Mouse (Mus musculus) kidney, embryonic 16.5 days (tissue): ENCODE results near the gene Herc2. TPM values are rescaled to one million over a fixed set of nuclear protein-coding genes. Genes with fewer than 3 reads are reported as not detected.
A peak's percentile ranks its signal among the peaks of the same experiment; 100 is the strongest.

ENCODE experiments used
- ATAC-seq: fragments of 200-750 bp; cut with Nextera tagmentation; 2 replicates; pipeline ENCODE4 v1.8.0; 2017; ENCODE audit warnings: moderate TSS enrichment; ENCODE audit not compliant: low FRiP score, low TSS enrichment
- H3K27ac ChIP-seq: fragments of 300-500 bp; sonication (generic); 2 replicates; pipeline ENCODE4 v1.5.1; 2014; ENCODE audit warnings: low read length
- H3K27me3 ChIP-seq: fragments of 300-500 bp; sonication (generic); 2 replicates; pipeline ENCODE4 v1.6.1; 2014; ENCODE audit warnings: low read length, control low read depth, mixed read lengths; ENCODE audit not compliant: insufficient read depth
- H3K36me3 ChIP-seq: fragments of 300-500 bp; sonication (generic); 2 replicates; pipeline ENCODE4 v1.6.1; 2014; ENCODE audit warnings: low read length, control low read depth, mixed read lengths; ENCODE audit not compliant: insufficient read depth
- H3K4me1 ChIP-seq: fragments of 300-500 bp; sonication (generic); 2 replicates; pipeline ENCODE4 v1.6.1; 2014; ENCODE audit warnings: low read length, control low read depth, mixed read lengths; ENCODE audit not compliant: insufficient read depth
- H3K4me2 ChIP-seq: fragments of 300-500 bp; sonication (generic); replicated peaks from 2 replicates; pipeline ENCODE4 v1.6.1; 2014; ENCODE audit warnings: low read depth, low read length
- H3K4me3 ChIP-seq: fragments of 300-500 bp; sonication (generic); 2 replicates; pipeline ENCODE4 v1.5.1; 2014; ENCODE audit warnings: mild to moderate bottlenecking, low read length
- H3K9ac ChIP-seq: fragments of 300-500 bp; sonication (generic); replicated peaks from 2 replicates; pipeline ENCODE4 v1.6.1; 2014; ENCODE audit warnings: low read length
- H3K9me3 ChIP-seq: fragments of 300-500 bp; sonication (generic); 2 replicates; pipeline ENCODE4 v1.6.1; 2016; ENCODE audit warnings: low read length, control low read depth
- WGBS: fragments of 180-500 bp; shearing (Covaris S2); extraction: QIAGEN DNeasy Blood & Tissue Kit; methylation state at CpG from one replicate; pipeline ENCODE4 v1.1.7; 2014; 5-methylcytosine and 5-hydroxymethylcytosine counted together
- polyA plus RNA-seq: library from polyadenylated mRNA; unstranded; fragments of >200 nt; fragmentation: Nextera tagmentation; extraction: Ambion mirVana; gene quantifications from 2 replicates; pipeline ENCODE4 v1.2.1, GENCODE M21; 2015

Gene Herc2
- polyA plus RNA-seq, 1 experiment from 2014 or later: 19.2 TPM

- 88% methylated on average over 7 of the region's 7 CpGs for WGBS
- Histone ChIP-seq H3K9ac (no peak overlapping the region), H3K4me2 (no peak overlapping the region), H3K4me3 (no peak overlapping the region), H3K27ac (no peak overlapping the region), H3K4me1 (no peaks in the 10 kb centered on the region), H3K27me3 (no peaks in the 10 kb centered on the region), H3K9me3 (no peaks in the 10 kb centered on the region), H3K36me3 (peaks cover 10% of the 10 kb centered on the region)
- no peak for ATAC-seq
Observed at GRCm38 (mm10) chr7:56120968-56121367, 71.0 kb downstream of the Herc2 start.

DNA sequence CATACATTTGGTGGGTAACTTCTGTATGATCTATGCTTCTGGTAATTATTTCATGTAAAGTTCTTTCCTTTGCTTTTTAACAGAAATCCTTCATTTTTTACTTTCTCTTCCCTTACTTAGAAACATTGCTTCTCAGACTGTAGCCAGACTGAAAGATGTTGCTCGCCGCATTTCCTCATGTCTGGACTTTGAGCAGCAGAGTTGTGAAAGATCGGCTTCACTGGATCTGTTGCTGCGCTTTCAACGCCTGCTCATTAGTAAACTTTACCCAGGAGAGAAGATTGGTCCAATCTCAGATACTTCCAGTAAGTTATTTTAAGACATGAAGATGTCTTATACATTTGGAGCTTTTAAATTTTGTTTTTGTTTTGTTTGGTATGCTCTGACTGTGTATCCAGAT, 71.4 kb downstream of the Herc2 start:
- no peak overlapping the region for H3K9ac ChIP-seq
- H3K36me3 ChIP-seq: peaks cover 7% of the 10 kb centered on the region
- H3K9me3 ChIP-seq: no peaks in the 10 kb centered on the region
- H3K4me3 ChIP-seq: no peak overlapping the region
- H3K27me3 ChIP-seq: no peaks in the 10 kb centered on the region
- H3K4me2 ChIP-seq: no peak overlapping the region
- no peaks in the 10 kb centered on the region for H3K4me1 ChIP-seq
- ATAC-seq: no peak
- no peak overlapping the region for H3K27ac ChIP-seq
- WGBS: 95% methylated on average over 5 of the region's 5 CpGs

DNA sequence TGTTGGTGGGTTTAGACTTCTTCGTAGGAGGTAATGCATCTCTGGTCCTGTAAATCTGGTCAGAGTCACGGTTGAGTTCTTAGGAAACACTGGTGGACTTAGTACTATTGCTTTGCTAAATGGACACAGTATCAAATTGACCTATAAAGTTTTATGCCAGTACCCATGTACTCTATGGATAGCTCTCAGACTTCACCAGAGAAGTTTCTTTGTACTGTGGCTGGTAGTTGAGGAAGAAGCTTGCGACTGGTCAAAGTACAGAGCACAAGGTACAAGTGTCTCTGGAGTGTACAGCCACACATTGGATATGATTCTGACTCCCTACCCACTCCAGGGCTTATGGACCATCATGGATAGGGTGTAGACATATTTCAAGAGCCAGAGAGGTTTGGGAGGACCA, 78.1 kb downstream of the Herc2 start:
- Histone ChIP-seq H3K9me3 (no peaks in the 10 kb centered on the region), H3K27me3 (no peaks in the 10 kb centered on the region), H3K36me3 (peaks cover 15% of the 10 kb centered on the region), H3K4me2 (no peak overlapping the region), H3K4me3 (no peak overlapping the region), H3K4me1 (no peaks in the 10 kb centered on the region), H3K27ac (no peak overlapping the region), H3K9ac (no peak overlapping the region)
- whole genome bisulfite sequencing: 92% methylated on average over 3 of the region's 3 CpGs
- peak; percentile 31; the same call in 1 of the 2 replicates for ATAC-seq

GRCm38 (mm10) chr7:56129577-56129976, 79.6 kb downstream of the Herc2 start:
- no peak for ATAC-seq
- H3K36me3 ChIP-seq: peaks cover 27% of the 10 kb centered on the region

GRCm38 (mm10) chr7:56131548-56131947, 81.6 kb downstream of the Herc2 start:
- no peak for ATAC-seq
- 70% methylated on average over 6 of the region's 6 CpGs for WGBS

More at GRCm38 (mm10) chr7:56129577-56129976, 79.6 kb downstream of the Herc2 start:
- Histone ChIP-seq H3K4me2 (no peak overlapping the region), H3K4me3 (no peak overlapping the region), H3K9me3 (no peaks in the 10 kb centered on the region), H3K27ac (no peak overlapping the region), H3K9ac (no peak overlapping the region), H3K27me3 (no peaks in the 10 kb centered on the region), H3K4me1 (no peaks in the 10 kb centered on the region)
- 90% methylated on average over 3 of the region's 3 CpGs for WGBS

GRCm38 (mm10) chr7:56138706-56139105, 88.7 kb downstream of the Herc2 start:
- Histone ChIP-seq H3K36me3 (peaks cover 39% of the 10 kb centered on the region), H3K27me3 (no peaks in the 10 kb centered on the region), H3K27ac (no peak overlapping the region), H3K9me3 (no peaks in the 10 kb centered on the region), H3K9ac (no peak overlapping the region), H3K4me3 (no peak overlapping the region), H3K4me1 (no peaks in the 10 kb centered on the region), H3K4me2 (no peak overlapping the region)
- ATAC-seq: no peak
- WGBS: 94% methylated on average over 7 of the region's 7 CpGs

More at GRCm38 (mm10) chr7:56131548-56131947, 81.6 kb downstream of the Herc2 start:
- Histone ChIP-seq H3K9me3 (no peaks in the 10 kb centered on the region), H3K4me3 (no peak overlapping the region), H3K36me3 (peaks cover 36% of the 10 kb centered on the region), H3K27me3 (no peaks in the 10 kb centered on the region), H3K4me2 (no peak overlapping the region), H3K4me1 (no peaks in the 10 kb centered on the region), H3K27ac (no peak overlapping the region), H3K9ac (no peak overlapping the region)

GRCm38 (mm10) chr7:56146424-56146823, 96.4 kb downstream of the Herc2 start:
- Histone ChIP-seq H3K9ac (no peak overlapping the region), H3K4me1 (no peaks in the 10 kb centered on the region), H3K4me2 (no peak overlapping the region), H3K4me3 (no peak overlapping the region), H3K27ac (no peak overlapping the region), H3K27me3 (no peaks in the 10 kb centered on the region), H3K9me3 (no peaks in the 10 kb centered on the region), H3K36me3 (peaks cover 33% of the 10 kb centered on the region)
- no peak for ATAC-seq
- 91% methylated on average over 3 of the region's 3 CpGs for WGBS

- Histone ChIP-seq H3K4me3 (no peak overlapping the region), H3K4me2 (no peak overlapping the region), H3K27ac (no peak overlapping the region), H3K9ac (no peak overlapping the region), H3K27me3 (no peaks in the 10 kb centered on the region), H3K36me3 (peaks cover 34% of the 10 kb centered on the region), H3K9me3 (no peaks in the 10 kb centered on the region), H3K4me1 (no peaks in the 10 kb centered on the region)
- WGBS: 91% methylated on average over 7 of the region's 7 CpGs
- no peak for ATAC-seq
Observed at GRCm38 (mm10) chr7:56148925-56149324, 98.9 kb downstream of the Herc2 start.

DNA sequence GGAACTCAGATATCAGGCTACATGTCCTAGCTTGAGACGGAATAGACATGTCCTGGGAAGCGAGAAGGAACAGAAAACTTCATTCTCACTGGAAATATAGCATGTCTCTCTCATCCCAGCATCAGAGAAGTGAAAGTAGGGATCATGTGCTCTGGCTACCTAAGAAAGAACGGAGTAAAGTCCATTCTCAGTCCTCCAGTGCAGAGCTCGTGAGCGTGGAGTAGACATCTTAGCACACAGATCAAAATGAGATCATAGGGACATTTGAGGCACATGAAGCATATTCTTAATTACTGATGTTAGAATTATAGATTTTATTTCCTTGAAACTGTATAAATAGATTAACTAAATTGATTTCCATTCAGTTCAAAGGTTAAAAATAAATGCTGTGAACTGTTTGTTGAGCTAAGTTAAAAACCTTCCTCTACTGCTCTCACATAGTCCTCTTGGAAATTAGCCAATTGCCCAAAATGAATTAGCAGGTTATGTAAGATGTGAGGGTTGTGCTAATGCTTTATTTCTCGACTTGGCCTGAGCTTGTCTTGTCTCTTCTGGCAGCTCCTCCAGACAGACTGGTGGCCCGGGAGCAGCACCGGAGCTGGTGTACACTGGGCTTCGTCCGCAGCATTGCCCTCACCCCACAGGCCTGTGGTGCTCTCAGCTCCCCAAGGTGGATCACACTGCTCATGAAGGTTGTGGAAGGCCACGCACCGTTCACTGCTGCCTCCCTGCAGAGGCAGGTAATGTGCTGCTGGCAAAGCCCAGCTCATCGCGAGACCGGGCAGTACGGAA, 102.1 kb downstream of the Herc2 start:
- H3K9me3 ChIP-seq: no peaks in the 10 kb centered on the region
- no peak for ATAC-seq
- H3K4me2 ChIP-seq: no peak overlapping the region
- H3K36me3 ChIP-seq: peaks cover 49% of the 10 kb centered on the region
- no peak overlapping the region for H3K4me3 ChIP-seq
- H3K9ac ChIP-seq: no peak overlapping the region
- no peaks in the 10 kb centered on the region for H3K27me3 ChIP-seq
- no peaks in the 10 kb centered on the region for H3K4me1 ChIP-seq
- no peak overlapping the region for H3K27ac ChIP-seq
- 92% methylated on average over 16 of the region's 16 CpGs for WGBS

- H3K4me2 ChIP-seq: no peak overlapping the region
- H3K9ac ChIP-seq: no peak overlapping the region
- H3K36me3 ChIP-seq: peaks cover 54% of the 10 kb centered on the region
- H3K4me3 ChIP-seq: no peak overlapping the region
- no peaks in the 10 kb centered on the region for H3K9me3 ChIP-seq
- H3K27me3 ChIP-seq: no peaks in the 10 kb centered on the region
- peak; percentile 61; the same call in 1 of the 2 replicates for ATAC-seq
- 75% methylated on average over 9 of the region's 9 CpGs for WGBS
- no peak overlapping the region for H3K27ac ChIP-seq
- no peaks in the 10 kb centered on the region for H3K4me1 ChIP-seq
Observed at GRCm38 (mm10) chr7:56153161-56153560, 103.2 kb downstream of the Herc2 start.
